Mouse (Mus musculus): Measurements from ENCODE around the gene Fnbp1l.

Gene Fnbp1l

GRCm38 (mm10) chr3:122520365-122520764, 99.2 kb downstream of the Fnbp1l start:
- no peak for DNase-seq

- DNase-seq: no peak
These were observed 100.4 kb downstream of the Fnbp1l start for GRCm38 (mm10) chr3:122519082-122519481.

GRCm38 (mm10) chr3:122518231-122518736, 101.2 kb downstream of the Fnbp1l start:
- no peak for DNase-seq

DNA sequence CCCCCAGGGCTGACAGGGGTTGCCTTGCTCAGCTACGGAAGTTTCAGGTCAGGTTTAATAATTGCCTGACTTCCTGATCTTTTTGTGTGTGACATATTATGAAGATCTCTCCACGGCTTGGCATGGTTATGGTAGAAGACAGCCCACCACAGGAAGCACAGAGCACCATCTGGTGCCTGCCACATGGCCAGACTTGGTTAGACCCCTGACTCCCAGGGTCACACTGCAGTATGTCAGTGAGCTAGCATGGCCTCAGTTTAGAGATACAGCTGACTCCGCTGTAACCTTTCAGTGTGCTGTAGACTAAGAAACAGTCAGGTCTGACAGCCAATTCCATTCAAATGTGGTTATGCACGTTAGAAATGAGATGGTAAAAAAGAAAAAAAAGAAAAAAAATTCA, 101.8 kb downstream of the Fnbp1l start:
- DNase-seq: no peak

GRCm38 (mm10) chr3:122516327-122516695, 103.2 kb downstream of the Fnbp1l start:
- DNase-seq: no peak

DNA sequence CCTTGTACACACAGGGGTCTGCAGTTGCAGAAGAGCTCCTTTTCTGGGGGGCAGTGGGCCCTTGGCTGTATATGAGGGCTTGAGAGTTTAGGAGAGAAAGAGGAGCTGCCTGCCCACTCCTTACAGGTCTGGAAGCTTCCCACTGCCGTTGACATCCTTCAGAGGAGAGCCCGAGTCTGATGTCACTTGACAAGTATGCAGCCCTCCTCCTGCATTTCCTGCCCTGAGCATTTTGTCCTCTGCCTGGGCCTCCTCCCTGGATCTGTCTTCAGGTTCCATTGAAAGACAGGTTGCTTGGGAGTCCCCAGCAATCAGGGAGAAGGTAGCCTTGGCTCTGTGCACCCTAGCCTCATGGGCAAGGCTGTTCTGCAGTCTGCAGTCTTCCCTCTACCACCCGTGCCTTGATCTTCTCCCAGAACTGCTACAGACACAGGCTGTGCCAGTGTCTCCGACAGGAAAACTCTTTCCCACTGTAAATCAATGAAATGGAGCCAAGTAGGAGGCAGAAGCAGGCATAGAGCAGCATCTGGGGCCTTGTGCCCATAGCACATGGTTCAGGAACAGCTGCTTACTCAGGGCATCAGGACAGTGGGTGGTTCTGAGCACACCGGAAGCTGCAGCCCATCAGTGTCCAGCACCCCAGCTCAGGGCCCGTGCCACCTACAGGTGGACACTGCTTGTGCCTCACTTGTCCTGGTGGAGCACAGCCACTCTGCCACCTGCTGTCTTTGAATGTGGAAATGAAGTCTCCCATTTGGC, 103.8 kb downstream of the Fnbp1l start:
- DNase-seq: no peak

- DNase-seq: peak; percentile 69
These were observed 106.7 kb downstream of the Fnbp1l start for GRCm38 (mm10) chr3:122512725-122513375.

DNA sequence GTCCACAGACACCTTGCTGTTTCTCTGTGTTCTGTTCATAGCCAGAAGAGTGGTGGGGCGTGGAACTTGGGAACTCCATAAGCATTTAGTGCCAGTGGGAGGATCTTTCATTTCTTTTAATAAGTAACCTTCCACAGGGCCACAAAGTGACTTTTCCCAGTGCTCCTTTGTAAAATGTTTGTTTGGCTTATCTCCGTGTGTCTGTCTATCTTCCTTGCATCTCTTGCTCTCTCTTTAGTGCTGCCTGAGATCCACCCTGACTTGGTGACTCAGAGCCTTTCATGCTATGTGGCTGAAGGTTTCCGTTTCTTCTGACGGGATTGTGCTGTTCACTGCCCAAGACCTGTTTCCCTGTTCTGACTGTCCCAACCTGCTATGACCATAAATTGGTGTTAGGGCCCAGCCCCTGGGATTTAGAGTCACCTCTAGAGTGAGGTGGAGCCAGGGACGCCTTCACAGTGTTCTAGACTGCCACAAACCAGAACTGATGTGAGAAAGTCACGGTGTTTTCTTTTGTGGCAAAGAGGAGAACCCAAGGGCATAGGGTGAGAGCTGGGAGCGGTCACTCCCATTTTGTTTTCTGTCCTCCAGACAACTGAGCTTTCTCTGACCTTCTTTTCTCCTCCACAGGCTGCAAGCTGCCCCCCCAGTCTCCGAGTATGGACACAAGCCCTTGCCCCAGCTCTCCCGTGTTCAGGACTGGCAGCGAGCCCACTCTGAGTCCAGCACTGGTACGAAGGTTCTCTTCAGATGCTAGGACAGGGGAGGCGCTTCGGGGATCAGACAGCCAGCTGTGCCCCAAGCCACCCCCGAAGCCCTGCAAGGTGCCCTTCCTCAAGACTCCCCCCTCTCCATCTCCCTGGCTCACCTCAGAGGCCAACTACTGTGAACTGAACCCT, 107.5 kb downstream of the Fnbp1l start:
- peak; percentile 86 for DNase-seq

GRCm38 (mm10) chr3:122510932-122511331, 108.6 kb downstream of the Fnbp1l start:
- peak; percentile 74 for DNase-seq

- no peak for DNase-seq
These were observed 109.2 kb downstream of the Fnbp1l start for GRCm38 (mm10) chr3:122510240-122510750.

- peak; percentile 97 for DNase-seq
These were observed 109.8 kb downstream of the Fnbp1l start for GRCm38 (mm10) chr3:122509534-122510239.

DNA sequence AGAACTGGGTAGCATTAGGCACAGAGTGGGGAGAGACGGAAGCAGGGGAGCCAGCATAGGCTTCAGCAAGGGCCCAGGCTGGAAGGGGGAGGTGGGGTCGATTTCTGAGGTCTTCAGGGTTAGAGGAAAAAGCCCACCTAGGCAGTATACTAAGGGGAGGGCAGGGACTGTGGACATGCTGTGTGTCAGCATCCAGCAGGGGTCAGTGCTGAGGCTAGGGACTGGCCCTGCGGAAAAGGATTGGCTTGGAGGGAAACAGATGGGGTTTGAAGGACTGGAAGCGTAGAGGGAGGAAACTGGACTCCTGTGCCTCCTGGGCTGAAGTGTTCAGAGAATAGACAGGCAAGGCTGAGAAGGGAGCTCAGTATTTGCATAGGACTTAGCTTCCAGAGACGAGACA, 110.4 kb downstream of the Fnbp1l start:
- DNase-seq: peak; percentile 79

GRCm38 (mm10) chr3:122507826-122508225, 111.7 kb downstream of the Fnbp1l start:
- DNase-seq: no peak

GRCm38 (mm10) chr3:122506343-122506916, 113.1 kb downstream of the Fnbp1l start:
- DNase-seq: no peak

GRCm38 (mm10) chr3:122500929-122501328, 118.6 kb downstream of the Fnbp1l start:
- no peak for DNase-seq

DNA sequence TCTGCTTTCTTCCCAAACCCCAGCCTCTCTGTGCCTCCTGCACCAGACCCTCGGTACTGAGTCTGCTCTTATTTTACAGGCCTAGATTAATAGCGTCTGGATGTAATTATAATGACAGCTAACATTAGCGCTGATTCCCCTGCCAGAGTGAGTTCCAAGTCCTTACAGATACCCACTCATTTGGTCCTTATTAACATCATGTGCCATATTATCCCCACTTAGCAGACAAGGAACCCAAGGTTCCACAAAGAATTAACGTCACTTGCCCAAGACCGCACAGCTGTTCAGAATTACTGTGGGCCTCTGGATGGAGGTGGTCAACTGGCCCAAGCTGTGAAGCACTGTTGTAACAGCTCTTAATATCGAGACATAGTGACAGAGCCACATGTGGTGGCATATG, 119.9 kb downstream of the Fnbp1l start:
- no peak for DNase-seq

DNA sequence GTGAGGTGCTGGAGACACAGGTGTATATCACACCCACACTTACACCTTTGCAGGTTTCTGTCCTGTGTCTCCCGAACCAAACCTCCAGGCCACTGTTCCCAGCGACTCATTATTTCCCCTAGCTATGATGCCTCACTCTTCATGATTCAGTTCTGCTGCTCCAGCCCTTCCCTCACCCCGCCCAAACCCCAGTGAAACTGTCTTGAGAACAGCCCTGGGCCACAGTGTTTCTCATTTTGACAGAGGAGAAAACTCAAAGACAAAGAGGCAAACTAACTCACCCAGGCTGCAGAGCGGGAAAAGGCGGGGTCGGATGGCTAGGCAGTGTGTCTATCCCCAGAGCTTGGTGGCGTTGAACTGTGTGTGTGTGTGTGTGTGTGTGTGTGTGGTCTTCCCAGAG, 121.0 kb downstream of the Fnbp1l start:
- no peak for DNase-seq

DNA sequence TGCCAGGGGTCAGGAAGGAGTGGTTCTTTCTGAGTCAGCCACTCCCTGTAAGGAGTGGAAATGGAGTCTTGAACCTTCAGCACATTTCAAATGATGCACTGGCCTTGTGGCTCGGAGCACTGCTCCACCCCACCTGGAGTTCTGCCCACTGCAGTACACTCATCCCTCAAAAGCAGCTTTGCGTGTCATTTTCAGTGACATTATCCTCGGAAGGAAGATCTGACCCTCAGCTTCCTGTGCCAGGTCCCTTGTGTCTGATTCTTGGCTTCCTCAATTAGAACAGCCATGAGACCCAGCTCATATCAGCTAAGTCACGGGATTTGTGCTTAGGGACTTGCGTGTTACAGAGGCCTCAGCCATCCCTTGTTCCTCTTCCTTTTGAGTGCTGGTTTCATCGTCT, 121.6 kb downstream of the Fnbp1l start:
- DNase-seq: peak; percentile 43

DNA sequence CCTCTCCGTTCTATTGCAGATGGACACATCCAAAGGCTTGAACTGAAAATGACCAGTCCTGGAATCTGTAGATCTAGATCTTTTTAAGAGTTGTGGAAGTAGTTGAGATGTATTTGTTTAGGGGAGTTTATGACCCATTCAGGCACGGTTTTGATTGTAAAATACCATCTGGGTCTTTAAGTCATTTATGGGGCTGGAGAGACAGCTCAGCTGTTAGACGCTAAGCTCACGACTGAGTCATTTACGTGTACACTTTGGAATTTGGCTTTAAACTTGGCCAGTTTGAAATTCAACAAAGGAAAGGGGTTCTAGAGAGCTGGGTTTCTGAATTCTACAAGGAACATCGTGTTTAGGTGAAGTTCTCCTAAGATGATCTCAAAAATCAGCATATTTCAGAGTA, 124.8 kb downstream of the Fnbp1l start:
- no peak for DNase-seq

GRCm38 (mm10) chr3:122492872-122493615, 126.5 kb downstream of the Fnbp1l start:
- DNase-seq: no peak

GRCm38 (mm10) chr3:122492006-122492405, 127.5 kb downstream of the Fnbp1l start:
- DNase-seq: no peak

All from kidney, adult 9 months (tissue).